Mouse (Mus musculus): ENCODE data around the gene Chtf18.

Gene Chtf18

DNA sequence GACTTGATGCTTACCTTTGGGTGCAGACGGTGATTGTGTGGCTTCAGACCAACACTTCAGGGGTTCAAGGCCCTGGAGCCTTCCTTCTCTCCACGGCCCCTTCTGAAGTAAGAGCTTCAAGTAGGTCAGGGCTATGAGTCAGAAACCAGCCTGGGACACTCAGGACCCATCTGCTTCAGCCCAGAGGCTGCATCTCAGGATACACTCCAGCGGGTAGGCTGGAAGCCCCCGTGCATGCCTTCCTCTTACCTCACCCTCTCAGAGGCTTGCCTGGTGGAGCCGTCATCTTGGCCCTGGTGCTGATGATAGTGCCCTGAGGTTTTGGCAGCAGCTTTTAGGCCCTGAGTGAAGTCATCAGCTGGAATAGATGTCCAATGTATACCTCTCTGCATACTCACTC lies 8.0 kb upstream of the Chtf18 start:
- DNase-seq (ENCODE audit: low spot score in 2 of 2), result no peak

DNA sequence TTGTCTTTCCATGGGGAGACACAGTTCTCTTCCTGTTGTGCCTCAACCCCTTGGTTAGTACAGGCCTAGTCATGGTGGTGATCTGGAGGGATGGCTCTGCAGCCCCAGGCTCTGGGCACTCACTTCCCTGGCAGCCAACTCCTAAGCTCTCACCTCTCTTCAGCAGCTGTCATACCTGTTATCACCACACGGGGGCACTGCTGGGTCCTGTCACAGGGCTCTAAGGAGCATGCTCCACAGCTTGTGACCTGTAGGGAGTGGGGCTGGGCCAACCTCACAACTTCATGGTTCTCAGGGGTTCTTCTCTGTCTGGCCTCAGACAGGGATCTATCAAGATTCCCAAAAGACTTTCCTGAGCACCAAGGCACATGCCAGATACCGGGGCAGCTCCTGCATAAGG lies 4.9 kb upstream of the Chtf18 start:
- peak; percentile 66 to 78 for DNase-seq (ENCODE audit: low spot score in 2 of 2)

- peak in 1 of 2 experiments; percentile 15 for DNase-seq (ENCODE audit: low spot score in 2 of 2)
These were observed 721 bp upstream of the Chtf18 start for GRCm38 (mm10) chr17:25728009-25728270.

DNA sequence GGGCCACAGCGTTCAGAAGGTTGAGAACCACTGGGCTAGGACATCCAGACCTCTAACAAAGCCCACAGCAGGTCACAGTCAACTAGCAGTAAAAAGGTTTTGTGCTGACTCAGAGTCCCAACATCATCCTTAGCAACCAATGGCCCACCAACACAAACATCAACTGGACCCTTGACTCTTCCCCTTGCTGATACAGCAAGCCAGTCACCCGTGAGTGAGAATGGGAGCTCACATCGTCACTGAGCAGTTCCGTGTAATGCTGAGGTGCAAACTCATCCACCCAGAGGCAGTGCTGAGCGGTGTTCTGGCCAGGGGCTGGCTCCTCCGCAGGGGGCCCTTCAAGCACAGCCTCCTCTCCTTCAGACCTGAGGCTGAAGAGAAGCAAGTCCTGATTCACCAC lies 2.0 kb downstream of the Chtf18 start:
- no peak for DNase-seq (ENCODE audit: low spot score in 2 of 2)

DNA sequence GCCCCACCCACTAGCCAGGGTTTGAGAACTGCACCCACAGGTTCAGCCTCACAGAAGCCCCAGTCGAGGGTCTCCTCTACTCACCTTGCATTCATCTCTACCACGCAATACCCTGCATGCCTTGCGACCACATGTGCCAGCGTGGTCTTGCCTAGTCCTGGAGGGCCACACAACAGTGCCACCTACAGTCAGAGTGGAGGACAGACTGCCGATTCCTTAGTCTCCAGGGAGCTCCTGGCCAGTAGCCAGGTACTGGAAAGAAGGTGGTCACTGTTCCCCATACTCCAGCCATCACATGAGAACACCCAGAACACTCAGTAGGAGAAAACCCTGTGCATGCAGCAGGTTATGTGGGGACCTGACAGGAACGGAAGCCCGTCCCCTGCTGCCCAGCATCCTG lies 3.3 kb downstream of the Chtf18 start:
- no peak for DNase-seq (ENCODE audit: low spot score in 2 of 2)

- DNase-seq (ENCODE audit: low spot score in 2 of 2), result no peak
These were observed 3.7 kb downstream of the Chtf18 start for GRCm38 (mm10) chr17:25723470-25723869.

GRCm38 (mm10) chr17:25721476-25721875 lies 5.7 kb downstream of the Chtf18 start:
- no peak for DNase-seq (ENCODE audit: low spot score in 2 of 2)

DNA sequence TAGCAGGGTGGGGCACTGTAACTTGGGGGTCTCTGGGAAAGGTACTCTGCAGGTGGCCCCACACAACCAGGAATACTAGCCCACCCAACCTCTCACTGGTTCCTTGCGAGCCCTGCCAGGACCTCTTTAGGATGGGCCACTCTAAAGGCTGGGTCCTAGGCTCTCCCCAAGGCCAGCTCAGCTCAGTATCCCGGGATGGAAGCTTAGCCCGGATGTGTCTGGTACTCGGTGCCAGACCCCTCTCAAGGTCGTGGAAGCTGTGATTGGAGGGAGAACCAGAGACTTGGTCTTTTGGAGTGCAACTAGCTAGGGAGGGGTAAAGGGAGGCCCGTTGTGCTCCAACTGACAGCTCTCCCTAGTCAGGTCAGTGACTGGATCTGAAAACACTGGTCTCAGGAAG lies 9.5 kb downstream of the Chtf18 start:
- DNase-seq (ENCODE audit: low spot score in 2 of 2), result no peak

DNA sequence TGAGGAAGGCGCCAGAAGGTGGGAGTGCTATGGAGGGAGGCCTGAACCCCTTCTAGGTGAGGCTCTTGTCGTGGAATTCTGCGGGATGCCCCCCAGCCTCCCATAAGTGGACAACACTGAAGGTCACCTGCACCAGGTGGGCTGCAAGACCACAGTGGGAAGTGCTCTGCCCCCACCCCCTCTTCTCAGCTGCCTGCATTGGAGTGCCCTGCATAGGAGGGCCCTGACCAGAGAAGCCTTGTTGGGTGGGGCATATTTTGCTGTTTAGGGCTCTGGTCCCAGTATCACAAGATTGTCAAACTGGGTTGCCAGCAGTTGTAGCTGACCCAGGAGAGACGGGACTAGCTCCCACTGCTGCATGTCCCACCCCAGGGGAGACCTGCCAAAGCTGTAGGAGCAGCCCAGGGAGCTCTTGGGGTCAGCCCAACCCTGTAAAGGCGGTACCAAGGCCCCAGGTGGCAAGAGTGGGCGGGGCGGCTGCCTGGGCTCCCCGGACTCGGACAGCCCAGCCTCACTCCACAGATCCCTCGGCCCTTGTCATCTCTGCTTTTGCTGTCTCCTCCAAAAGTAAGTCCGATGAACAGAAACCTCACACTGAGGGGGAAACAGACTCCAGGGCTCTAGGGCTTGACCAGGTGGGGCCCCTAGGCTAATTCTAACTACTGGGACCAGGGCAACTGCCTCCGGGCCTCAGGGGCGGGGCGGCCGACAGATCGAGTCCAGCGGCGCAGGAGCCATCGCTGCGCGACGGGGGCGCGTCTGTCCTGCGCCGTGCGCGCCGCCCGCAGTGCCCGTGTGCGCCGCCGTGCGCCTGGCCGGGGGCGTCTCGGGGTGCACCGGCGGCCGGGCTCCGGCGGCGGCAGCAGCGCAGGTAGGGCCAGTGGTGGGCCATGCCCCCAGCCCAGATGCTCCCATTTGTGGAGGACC lies 10.2 kb downstream of the Chtf18 start, which contains the start of gene Gng13:
TSS of gene Gng13 (plus strand) at position 461 of the 927 bp plus-strand sequence.
- DNase-seq (ENCODE audit: low spot score in 2 of 2), result no peak

DNA sequence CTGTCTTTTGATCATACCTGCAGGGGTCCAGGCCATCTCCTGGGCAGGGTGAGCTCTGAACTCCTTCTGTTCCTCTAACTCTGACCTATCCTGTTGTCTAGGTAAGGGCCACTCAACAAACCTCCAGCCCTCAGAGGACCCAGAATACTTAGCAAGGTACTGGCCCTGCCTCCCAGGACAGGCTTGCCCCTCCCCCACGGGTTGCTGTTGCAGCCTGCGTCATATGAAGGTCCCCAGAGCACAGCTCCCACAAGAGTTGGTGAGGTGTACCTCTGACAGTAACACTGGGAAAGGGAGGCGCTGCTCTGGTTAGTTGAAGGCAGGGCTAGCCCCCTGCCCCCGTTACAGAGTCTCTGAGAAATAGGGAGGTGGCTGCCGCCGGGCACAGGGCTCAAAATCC lies 11.1 kb downstream of the Chtf18 start:
- DNase-seq (ENCODE audit: low spot score in 2 of 2), result no peak

GRCm38 (mm10) chr17:25715627-25716026 lies 11.6 kb downstream of the Chtf18 start:
- no peak for DNase-seq (ENCODE audit: low spot score in 2 of 2)

DNA sequence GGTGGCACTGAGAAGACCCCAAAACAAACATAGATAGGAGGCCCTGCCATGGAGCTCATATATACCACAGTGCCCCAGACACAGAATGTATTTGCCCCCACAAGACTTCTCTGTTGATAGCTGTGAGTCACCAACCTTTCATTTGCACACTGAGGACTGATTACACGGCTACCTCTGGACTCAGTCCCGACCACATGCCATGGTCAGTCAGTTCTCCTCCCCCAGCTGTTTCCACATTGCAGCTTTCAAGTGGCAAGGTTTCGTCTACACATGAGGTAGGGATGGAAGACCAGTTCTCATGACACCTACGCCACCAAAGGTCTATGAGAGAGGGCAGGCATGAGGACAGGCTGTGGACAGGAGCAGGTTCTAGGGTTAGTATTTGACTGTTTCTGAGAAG lies 16.1 kb downstream of the Chtf18 start:
- no peak for DNase-seq (ENCODE audit: low spot score in 2 of 2)

- DNase-seq (ENCODE audit: low spot score in 2 of 2), result no peak
These were observed 17.2 kb downstream of the Chtf18 start for GRCm38 (mm10) chr17:25709994-25710393.

DNA sequence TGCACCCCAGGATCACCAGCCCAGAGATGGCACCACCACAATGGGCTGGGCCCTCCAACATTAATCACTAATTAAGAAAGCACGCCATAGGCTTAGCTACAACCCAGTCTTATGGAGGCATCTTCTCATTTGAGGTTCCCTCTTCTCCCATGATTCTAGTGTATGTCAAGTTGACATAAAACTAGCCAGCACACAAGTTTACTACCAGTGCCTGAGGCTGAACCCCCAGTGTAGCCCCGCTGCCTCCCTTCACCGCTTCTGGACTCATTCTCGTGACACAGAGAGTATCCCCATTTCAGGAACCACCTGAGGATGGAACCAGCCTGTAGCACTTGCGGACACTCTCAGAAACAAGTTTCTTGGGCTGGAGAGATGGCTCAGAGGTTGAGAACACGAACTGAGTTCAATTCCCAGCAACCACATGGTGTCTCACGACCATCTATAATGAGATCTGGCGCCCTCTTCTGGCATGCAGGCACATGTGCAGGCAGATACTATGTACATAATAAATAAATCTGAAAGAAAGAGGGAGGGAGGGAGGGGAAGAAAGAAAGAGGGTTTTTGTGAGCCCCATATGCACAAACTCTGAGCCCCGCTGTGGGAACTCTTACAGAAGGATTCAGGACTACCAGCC lies 26.2 kb downstream of the Chtf18 start:
- no peak for DNase-seq (ENCODE audit: low spot score in 2 of 2)

- peak; percentile 58 to 61 for DNase-seq (ENCODE audit: low spot score in 2 of 2)
These were observed 28.8 kb downstream of the Chtf18 start for GRCm38 (mm10) chr17:25698446-25698845.

GRCm38 (mm10) chr17:25696263-25696662 lies 31.0 kb downstream of the Chtf18 start:
- DNase-seq (ENCODE audit: low spot score in 2 of 2), result no peak

GRCm38 (mm10) chr17:25688922-25689321 lies 38.3 kb downstream of the Chtf18 start:
- DNase-seq (ENCODE audit: low spot score in 2 of 2), result no peak

DNA sequence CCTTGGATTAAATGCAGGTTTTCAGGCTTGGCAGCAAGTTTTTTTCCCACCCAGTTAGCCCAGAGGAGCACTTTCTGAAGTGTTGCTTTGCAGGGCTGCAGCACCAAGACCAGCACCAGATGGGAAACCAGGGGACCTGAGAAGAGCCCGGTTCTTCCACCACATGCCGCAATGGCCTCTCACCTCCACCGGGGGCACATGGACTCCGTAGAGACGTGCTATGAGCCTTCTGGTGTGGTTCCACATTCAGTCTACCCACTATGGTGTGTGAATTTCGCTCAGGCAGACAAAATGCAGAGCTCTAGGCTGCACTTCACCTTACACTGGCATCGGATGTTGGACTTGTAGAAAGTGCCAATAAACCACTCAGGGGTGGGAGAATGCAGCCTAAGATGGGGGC lies 40.9 kb downstream of the Chtf18 start:
- no peak for DNase-seq (ENCODE audit: low spot score in 2 of 2)

DNA sequence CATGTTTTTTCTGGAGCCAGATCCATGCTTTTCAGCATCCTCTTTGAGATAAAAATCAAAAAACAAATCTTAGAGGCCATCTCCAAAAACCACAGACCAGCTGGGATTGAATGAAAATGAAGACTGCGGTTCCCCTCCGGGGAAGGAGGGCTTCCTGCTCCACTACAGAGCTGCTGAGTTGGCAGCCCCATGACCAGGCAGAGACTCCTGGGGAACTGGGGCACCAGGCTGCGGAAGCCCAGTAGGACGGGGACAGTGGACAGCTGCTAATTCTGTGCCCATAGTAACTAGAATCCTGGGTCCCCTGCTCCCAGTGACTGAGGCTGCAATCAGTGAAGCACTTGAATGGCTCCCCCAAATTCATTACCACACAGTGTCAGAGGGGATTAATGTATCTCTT lies 45.6 kb downstream of the Chtf18 start:
- no peak for DNase-seq (ENCODE audit: low spot score in 2 of 2)

DNA sequence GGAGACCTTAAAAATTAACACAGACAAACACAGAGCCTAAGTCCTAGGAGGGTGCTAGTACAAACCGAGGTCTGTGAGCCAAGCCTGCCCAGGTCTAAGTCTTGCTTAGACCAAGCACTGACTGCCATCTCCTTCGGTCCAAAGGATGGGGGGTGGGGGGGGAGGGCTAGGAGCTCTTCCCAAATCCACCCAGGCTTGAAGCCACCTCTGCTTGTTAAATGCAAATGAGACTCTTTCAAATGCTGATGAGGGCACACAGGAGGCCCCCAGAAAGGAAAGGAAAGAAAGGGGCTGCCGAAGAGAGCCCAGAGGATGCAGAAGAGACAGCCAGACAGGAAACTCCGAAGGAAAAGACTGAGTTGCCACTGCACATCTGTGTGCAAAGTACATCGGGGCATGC lies 47.4 kb downstream of the Chtf18 start:
- DNase-seq (ENCODE audit: low spot score in 2 of 2), result no peak

DNA sequence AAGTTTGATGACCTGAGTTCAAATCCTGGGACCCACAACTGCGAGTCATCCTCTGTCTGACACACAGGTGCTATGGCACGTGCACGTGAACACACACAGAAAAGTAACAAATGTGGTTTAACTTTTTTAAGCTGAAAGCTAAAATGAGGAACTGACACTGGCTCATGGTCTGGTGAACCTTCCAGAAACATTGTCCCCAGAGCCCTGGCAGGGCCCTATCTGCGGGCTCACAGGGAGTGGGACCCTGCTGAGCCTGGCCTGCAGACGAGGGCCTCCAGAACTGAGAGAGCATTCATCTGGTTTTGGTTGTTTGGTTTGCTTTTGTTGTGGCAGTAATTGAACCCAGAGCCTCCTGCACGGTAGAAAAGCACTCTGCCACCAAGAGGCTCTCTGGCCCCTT lies 49.2 kb downstream of the Chtf18 start:
- no peak for DNase-seq (ENCODE audit: low spot score in 2 of 2)

DNA sequence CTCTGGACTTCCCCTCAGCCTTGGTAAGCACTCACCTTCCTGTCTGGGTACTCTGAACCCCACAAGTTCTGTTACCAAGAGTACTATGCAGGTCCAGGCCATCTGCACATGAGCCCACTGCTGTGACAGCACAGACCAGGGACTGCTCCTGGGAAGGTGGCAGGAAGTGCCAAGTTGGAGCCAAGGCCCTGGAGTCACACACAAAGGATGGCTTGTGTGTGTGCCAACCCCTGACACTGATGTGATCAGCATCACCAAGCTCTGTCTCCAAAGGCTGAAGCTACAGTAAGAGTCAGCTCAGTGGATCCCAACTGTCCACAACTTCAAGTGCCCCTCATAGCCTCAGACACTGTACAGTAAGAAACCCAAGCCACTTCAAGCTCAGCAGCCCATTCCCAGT lies 54.2 kb downstream of the Chtf18 start:
- no peak for DNase-seq (ENCODE audit: low spot score in 2 of 2)
